Mouse (Mus musculus): ENCODE results near the gene Oaz1.
A peak's percentile ranks its signal among the peaks of the same experiment; 100 is the strongest.
"Not testable (repeated sequence)": the region's sequence is repeated elsewhere in the genome, so short reads cannot be mapped to it uniquely, and the experiment has no call there.

Oaz1 gene

GRCm38 (mm10) chr10:80823847-80824643, 2.4 kb upstream of the Oaz1 start:
- DNase-seq = no peak

- no peak for DNase-seq
Measured at GRCm38 (mm10) chr10:80824827-80825226, 1.6 kb upstream of the Oaz1 start.

GRCm38 (mm10) chr10:80827063-80827869, 810 bp downstream of the Oaz1 start:
- no peak for DNase-seq

- DNase-seq = no peak
Measured at GRCm38 (mm10) chr10:80827870-80828420, 1.5 kb downstream of the Oaz1 start.

GRCm38 (mm10) chr10:80828587-80828986, 2.1 kb downstream of the Oaz1 start:
- not testable (repeated sequence) for DNase-seq

GRCm38 (mm10) chr10:80829359-80830278, 3.2 kb downstream of the Oaz1 start:
- no peak for DNase-seq

GRCm38 (mm10) chr10:80831136-80831535, 4.7 kb downstream of the Oaz1 start:
- DNase-seq = no peak

GRCm38 (mm10) chr10:80832818-80833217, 6.4 kb downstream of the Oaz1 start:
- no peak for DNase-seq

- no peak for DNase-seq
Measured at GRCm38 (mm10) chr10:80835617-80836016, 9.2 kb downstream of the Oaz1 start.

GRCm38 (mm10) chr10:80836949-80837379, 10.5 kb downstream of the Oaz1 start:
- peak; percentile 57 for DNase-seq

- DNase-seq = peak; percentile 64
Measured at GRCm38 (mm10) chr10:80837827-80838226, 11.4 kb downstream of the Oaz1 start.

- peak; percentile 41 for DNase-seq
Measured at GRCm38 (mm10) chr10:80838346-80838912, 12.0 kb downstream of the Oaz1 start.

- DNase-seq = no peak
Measured at GRCm38 (mm10) chr10:80839848-80840247, 13.4 kb downstream of the Oaz1 start.

GRCm38 (mm10) chr10:80841685-80842084, 15.2 kb downstream of the Oaz1 start:
- DNase-seq = peak; percentile 33

- peak; percentile 36 for DNase-seq
Measured at GRCm38 (mm10) chr10:80842334-80842733, 15.9 kb downstream of the Oaz1 start.

GRCm38 (mm10) chr10:80843087-80843930, 16.9 kb downstream of the Oaz1 start:
- DNase-seq = no peak

- DNase-seq = peak; percentile 77
Measured at GRCm38 (mm10) chr10:80843931-80844547, 17.6 kb downstream of the Oaz1 start, which contains the start of gene Lingo3. Lingo3 (minus strand) TSS chr10:80844039.

GRCm38 (mm10) chr10:80845055-80845693, 18.7 kb downstream of the Oaz1 start:
- no peak for DNase-seq

- no peak for DNase-seq
Measured at GRCm38 (mm10) chr10:80845732-80846131, 19.3 kb downstream of the Oaz1 start.

- DNase-seq = no peak
Measured at GRCm38 (mm10) chr10:80848571-80848970, 22.1 kb downstream of the Oaz1 start.

Measured in cerebellum, adult 8-10 months (tissue).